Mouse (Mus musculus) G1E (cell line): ENCODE results near the gene Med28. TPM values are rescaled to one million over a fixed set of nuclear protein-coding genes. Genes with fewer than 3 reads are reported as not detected.

Source experiments
- ATAC-seq: 2 replicates; pipeline ENCODE4 v1.8.0; 2016; ENCODE audit warnings: mild to moderate bottlenecking; ENCODE audit not compliant: insufficient number of reproducible peaks, poor library complexity, low FRiP score, severe bottlenecking; ENCODE audit errors: extremely low read depth
- DNase-seq: peaks from one replicate; pipeline ENCODE4 v3.0.0; 2012; ENCODE audit warnings: low spot score
- H3K27me3 ChIP-seq: 2 replicates; pipeline ENCODE4 v1.6.1; 2012; ENCODE audit warnings: mild to moderate bottlenecking, low read length, inconsistent platforms; ENCODE audit not compliant: insufficient read depth
- H3K36me3 ChIP-seq: replicated peaks from 2 replicates; pipeline ENCODE3; 2012; ENCODE audit warnings: mild to moderate bottlenecking, inconsistent platforms
- H3K4me1 ChIP-seq: 2 replicates; pipeline ENCODE4 v1.6.1; 2012; ENCODE audit warnings: low read depth, low read length, inconsistent platforms, mixed read lengths; ENCODE audit not compliant: insufficient read depth
- H3K4me3 ChIP-seq: 2 replicates; pipeline ENCODE4 v1.5.1; 2012; ENCODE audit warnings: low read depth, mild to moderate bottlenecking, inconsistent platforms, low read length, moderate library complexity, mixed read lengths
- H3K9me3 ChIP-seq: replicated peaks from 2 replicates; pipeline ENCODE4 v1.6.1; 2012; ENCODE audit warnings: inconsistent platforms
- CTCF ChIP-seq: IDR thresholded peaks from 2 replicates; pipeline ENCODE4 v1.5.1; 2012; ENCODE audit warnings: low read depth, low read length, inconsistent platforms, mixed read lengths
- GATA1 ChIP-seq: IDR thresholded peaks from 2 replicates; pipeline ENCODE4 v1.6.1; 2012; ENCODE audit warnings: borderline replicate concordance, low read length, inconsistent platforms, mixed read lengths
- GATA2 ChIP-seq: IDR thresholded peaks from 2 replicates; pipeline ENCODE4 v1.6.1; 2012; ENCODE audit warnings: low read depth, low read length, inconsistent platforms, borderline replicate concordance
- POLR2AphosphoS5 ChIP-seq: IDR thresholded peaks from 2 replicates; pipeline ENCODE4 v1.6.1; 2012; ENCODE audit warnings: low read depth, low read length, inconsistent platforms; ENCODE audit not compliant: insufficient replicate concordance
- TAL1 ChIP-seq: conservative IDR thresholded peaks from 2 replicates; pipeline ENCODE4 v1.6.1; 2012; ENCODE audit warnings: low read depth, low read length, inconsistent platforms, mixed read lengths
- polyA plus RNA-seq: library from polyadenylated mRNA; stranded (reverse); fragments of >175 nt; gene quantifications from 2 replicates; pipeline ENCODE4 v1.2.3, GENCODE M21; 2012
- total RNA-seq, 2 experiments: library from RNA; stranded (forward) in 1 of 2; stranded (reverse) in 1 of 2; fragments of 200-1000 nt in 1 of 2; fragments of >200 nt in 1 of 2; fragmentation: Nextera tagmentation in 1 of 2; gene quantifications; 2 replicates each; pipeline ENCODE4 v1.2.3; 2014 to 2017

The Med28 gene
- total and polyA plus RNA-seq, 3 experiments, result 22.6 to 75.2 (median 49.2) TPM

DNA sequence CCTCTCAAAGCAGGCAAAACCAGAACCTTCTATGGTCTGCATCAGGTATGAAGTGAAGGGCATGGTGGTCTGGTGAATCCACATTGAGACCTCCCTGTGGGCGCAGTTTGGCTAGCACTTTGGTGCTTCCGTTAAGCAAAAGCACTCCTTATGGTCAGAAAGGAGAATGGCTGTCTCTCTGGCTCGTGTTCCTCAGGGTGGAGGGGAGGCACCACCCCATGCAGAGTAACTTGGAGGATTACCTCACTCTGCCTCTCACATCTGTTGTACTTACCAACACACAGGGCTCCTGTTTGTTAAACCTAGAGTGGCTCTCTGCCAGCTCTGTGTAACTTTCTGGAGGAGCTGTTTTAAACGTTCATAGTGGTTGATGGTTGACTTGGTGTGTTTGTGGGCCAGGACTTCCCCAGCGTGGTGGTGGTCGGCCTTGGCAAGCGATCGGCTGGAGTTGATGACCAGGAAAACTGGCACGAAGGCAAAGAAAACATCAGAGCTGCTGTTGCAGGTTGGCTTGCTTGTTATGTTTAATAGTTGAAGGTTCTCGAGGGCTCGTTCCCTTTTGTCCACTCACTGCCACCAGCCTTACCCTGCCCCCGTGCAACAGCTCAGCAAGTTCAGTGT is 23.0 kb upstream of the Med28 start:
- Histone ChIP-seq H3K9me3 (no peaks in the 10 kb centered on the region), H3K4me3 (no peak overlapping the region), H3K4me1 (peaks cover 33% of the 10 kb centered on the region), H3K36me3 (peaks cover 74% of the 10 kb centered on the region), H3K27me3 (no peaks in the 10 kb centered on the region)
- ATAC-seq, result no peak
- TF ChIP-seq TAL1 (no peak), GATA2 (no peak), CTCF (no peak), GATA1 (no peak), POLR2AphosphoS5 (no peak)
- no peak for DNase-seq

DNA sequence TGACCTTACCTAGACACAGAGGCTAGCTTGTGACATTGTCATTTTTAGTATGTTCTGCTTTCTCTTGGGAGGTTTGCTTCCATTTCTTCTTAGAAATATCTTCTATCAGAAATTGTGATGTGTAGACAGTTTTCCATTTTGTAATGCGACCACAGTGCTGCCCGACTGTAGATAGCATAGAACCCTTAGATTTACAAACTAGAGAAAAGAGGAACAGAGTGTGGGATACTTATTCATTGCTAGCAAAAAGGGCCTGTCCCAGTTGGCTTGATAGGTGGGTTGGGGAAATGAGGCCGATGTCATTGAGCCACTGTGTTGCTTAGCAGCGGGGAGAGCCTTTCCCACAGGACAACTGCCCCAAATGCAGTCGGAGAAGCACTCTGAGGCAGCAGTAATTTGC is 22.5 kb upstream of the Med28 start:
- ATAC-seq, result no peak
- H3K4me3 ChIP-seq, result no peak overlapping the region
- no peak for TF ChIP-seq POLR2AphosphoS5
- TF ChIP-seq GATA1, result no peak
- TF ChIP-seq TAL1, result no peak
- no peak for TF ChIP-seq CTCF
- TF ChIP-seq GATA2, result no peak
- H3K27me3 ChIP-seq, result no peaks in the 10 kb centered on the region
- no peak for DNase-seq
- H3K4me1 ChIP-seq, result peaks cover 28% of the 10 kb centered on the region
- peaks cover 79% of the 10 kb centered on the region for H3K36me3 ChIP-seq
- no peaks in the 10 kb centered on the region for H3K9me3 ChIP-seq

DNA sequence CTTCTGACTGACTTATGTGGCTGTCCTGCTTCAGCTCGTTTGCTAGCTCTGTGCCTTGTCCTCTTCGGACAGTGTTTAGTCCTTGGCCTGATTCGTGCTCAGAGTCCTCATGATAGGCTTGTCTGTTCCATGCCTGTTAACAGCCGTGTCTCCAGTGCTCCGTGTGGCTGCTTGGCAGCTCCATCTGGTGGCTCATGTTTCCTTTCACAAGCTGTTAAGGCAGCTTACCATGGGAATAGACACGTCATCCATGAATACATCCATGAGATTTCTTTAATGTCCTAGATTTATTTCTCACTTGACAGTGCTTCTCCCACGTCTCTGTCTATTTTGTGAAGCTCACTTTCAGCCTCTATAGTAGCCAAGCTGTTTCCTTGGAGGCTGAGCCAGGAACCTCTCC is 10.0 kb upstream of the Med28 start:
- Histone ChIP-seq H3K9me3 (no peaks in the 10 kb centered on the region), H3K4me3 (no peak overlapping the region), H3K4me1 (no peaks in the 10 kb centered on the region), H3K27me3 (no peaks in the 10 kb centered on the region), H3K36me3 (peaks cover 80% of the 10 kb centered on the region)
- DNase-seq (no peak), ATAC-seq (no peak)
- TF ChIP-seq TAL1 (no peak), GATA2 (no peak), CTCF (no peak), POLR2AphosphoS5 (no peak), GATA1 (no peak)

GRCm38 (mm10) chr5:45512908-45513307 is 7.1 kb upstream of the Med28 start:
- ATAC-seq (no peak), DNase-seq (no peak)
- TF ChIP-seq POLR2AphosphoS5, result no peak
- no peak for TF ChIP-seq GATA2
- TF ChIP-seq CTCF, result no peak
- TF ChIP-seq GATA1, result no peak
- no peak for TF ChIP-seq TAL1
- Histone ChIP-seq H3K9me3 (no peaks in the 10 kb centered on the region), H3K27me3 (no peaks in the 10 kb centered on the region), H3K4me1 (no peaks in the 10 kb centered on the region), H3K4me3 (no peak overlapping the region), H3K36me3 (peaks cover 55% of the 10 kb centered on the region)

GRCm38 (mm10) chr5:45513511-45513910 is 6.5 kb upstream of the Med28 start:
- DNase-seq (no peak), ATAC-seq (no peak)
- Histone ChIP-seq H3K27me3 (no peaks in the 10 kb centered on the region), H3K36me3 (peaks cover 51% of the 10 kb centered on the region), H3K4me1 (no peaks in the 10 kb centered on the region), H3K4me3 (no peak overlapping the region), H3K9me3 (no peaks in the 10 kb centered on the region)
- TF ChIP-seq GATA1 (no peak), POLR2AphosphoS5 (no peak), GATA2 (no peak), TAL1 (no peak), CTCF (no peak)

DNA sequence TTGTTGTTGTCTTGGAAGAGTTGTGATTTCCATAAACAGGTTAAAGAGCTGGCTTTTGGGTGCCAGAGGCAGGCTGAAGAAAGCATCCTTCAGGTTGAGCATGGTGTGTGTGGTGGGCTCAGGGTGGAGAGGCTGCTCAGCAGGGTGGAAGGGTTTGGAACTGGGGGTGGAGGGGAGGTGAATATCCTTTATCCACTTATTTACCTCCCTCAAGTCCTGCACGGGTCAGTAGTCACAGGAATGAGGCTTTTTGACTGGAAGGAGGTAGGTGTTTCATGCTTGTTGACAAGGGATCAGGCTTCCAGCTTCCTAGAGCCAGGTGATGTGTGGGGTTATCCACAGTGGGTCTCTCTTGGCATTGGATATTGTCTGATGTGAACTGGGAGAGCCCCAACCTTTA is 5.4 kb upstream of the Med28 start:
- Histone ChIP-seq H3K9me3 (no peaks in the 10 kb centered on the region), H3K4me1 (peaks cover 5% of the 10 kb centered on the region), H3K27me3 (no peaks in the 10 kb centered on the region), H3K36me3 (peaks cover 43% of the 10 kb centered on the region), H3K4me3 (no peak overlapping the region)
- DNase-seq (no peak), ATAC-seq (no peak)
- no peak for TF ChIP-seq TAL1
- TF ChIP-seq POLR2AphosphoS5, result no peak
- TF ChIP-seq CTCF, result no peak
- no peak for TF ChIP-seq GATA2
- TF ChIP-seq GATA1, result no peak
